Mouse (Mus musculus): ENCODE measurements around the gene Tspan9. TPM values are rescaled to one million over a fixed set of nuclear protein-coding genes. Genes with fewer than 3 reads are reported as not detected.
A peak's percentile ranks its signal among the peaks of the same experiment; 100 is the strongest.

Tspan9 gene
- polyA plus RNA-seq, 1 experiment = 107 TPM

- Histone ChIP-seq H3K27me3 (replicated peaks; ENCODE audit: control insufficient read depth, insufficient read depth, low read length) (no peaks in the 10 kb centered on the region), H3K4me3 (ENCODE audit: insufficient read depth, low read depth, low read length) (no peak overlapping the region), H3K36me3 (ENCODE audit: control insufficient read depth, insufficient read depth, low read length) (no peaks in the 10 kb centered on the region), H3K4me1 (ENCODE audit: control insufficient read depth, insufficient read depth, low read length) (no peaks in the 10 kb centered on the region), H3K27ac (ENCODE audit: insufficient read depth, low read depth, low read length) (no peak overlapping the region)
- DNase-seq = no peak
- 75% methylated on average over 2 of the region's 2 CpGs for WGBS
- TF ChIP-seq CTCF (conservative IDR thresholded peaks at IDR 0.05; ENCODE audit: insufficient read depth, insufficient read length, low read depth, low read length) = no peak
- no peak for TF ChIP-seq POLR2A (IDR thresholded peaks at IDR 0.05; ENCODE audit: low read depth, low read length)
Observed at GRCm38 (mm10) chr6:127999118-127999517, 144.3 kb downstream of the Tspan9 start.

GRCm38 (mm10) chr6:127996928-127997327 is 146.5 kb downstream of the Tspan9 start:
- Histone ChIP-seq H3K27ac (ENCODE audit: insufficient read depth, low read depth, low read length) (no peak overlapping the region), H3K4me1 (ENCODE audit: control insufficient read depth, insufficient read depth, low read length) (no peaks in the 10 kb centered on the region; the same call in 1 of the 2 replicates), H3K4me3 (ENCODE audit: insufficient read depth, low read depth, low read length) (no peak overlapping the region), H3K27me3 (replicated peaks; ENCODE audit: control insufficient read depth, insufficient read depth, low read length) (no peaks in the 10 kb centered on the region), H3K36me3 (ENCODE audit: control insufficient read depth, insufficient read depth, low read length) (no peaks in the 10 kb centered on the region)
- no peak for TF ChIP-seq CTCF (conservative IDR thresholded peaks at IDR 0.05; ENCODE audit: insufficient read depth, insufficient read length, low read depth, low read length)
- no peak for TF ChIP-seq POLR2A (IDR thresholded peaks at IDR 0.05; ENCODE audit: low read depth, low read length)
- DNase-seq = no peak
- WGBS = 86% methylated on average over 5 of the region's 5 CpGs

- Histone ChIP-seq H3K27ac (ENCODE audit: insufficient read depth, low read depth, low read length) (no peak overlapping the region), H3K36me3 (ENCODE audit: control insufficient read depth, insufficient read depth, low read length) (no peaks in the 10 kb centered on the region), H3K4me1 (ENCODE audit: control insufficient read depth, insufficient read depth, low read length) (no peaks in the 10 kb centered on the region; the same call in 1 of the 2 replicates), H3K27me3 (replicated peaks; ENCODE audit: control insufficient read depth, insufficient read depth, low read length) (no peaks in the 10 kb centered on the region), H3K4me3 (ENCODE audit: insufficient read depth, low read depth, low read length) (no peak overlapping the region)
- no peak for DNase-seq
- TF ChIP-seq CTCF (conservative IDR thresholded peaks at IDR 0.05; ENCODE audit: insufficient read depth, insufficient read length, low read depth, low read length) = no peak
- no peak for TF ChIP-seq POLR2A (IDR thresholded peaks at IDR 0.05; ENCODE audit: low read depth, low read length)
- 93% methylated on average over 8 of the region's 8 CpGs for WGBS
Observed at GRCm38 (mm10) chr6:127992993-127993392, 150.4 kb downstream of the Tspan9 start.

- no peaks in the 10 kb centered on the region for H3K27me3 ChIP-seq (replicated peaks; ENCODE audit: control insufficient read depth, insufficient read depth, low read length)
- H3K36me3 ChIP-seq (ENCODE audit: control insufficient read depth, insufficient read depth, low read length) = no peaks in the 10 kb centered on the region
- peak; percentile 23 for DNase-seq
- no peaks in the 10 kb centered on the region; the same call in 1 of the 2 replicates for H3K4me1 ChIP-seq (ENCODE audit: control insufficient read depth, insufficient read depth, low read length)
- no peak overlapping the region for H3K4me3 ChIP-seq (ENCODE audit: insufficient read depth, low read depth, low read length)
- TF ChIP-seq CTCF (conservative IDR thresholded peaks at IDR 0.05; ENCODE audit: insufficient read depth, insufficient read length, low read depth, low read length) (no peak), POLR2A (IDR thresholded peaks at IDR 0.05; ENCODE audit: low read depth, low read length) (no peak)
- WGBS = 61% methylated on average over 11 of the region's 11 CpGs
- H3K27ac ChIP-seq (ENCODE audit: insufficient read depth, low read depth, low read length) = no peak overlapping the region
Observed at GRCm38 (mm10) chr6:127991509-127992176, 151.8 kb downstream of the Tspan9 start.

GRCm38 (mm10) chr6:127989624-127990212 is 153.7 kb downstream of the Tspan9 start:
- TF ChIP-seq CTCF (conservative IDR thresholded peaks at IDR 0.05; ENCODE audit: insufficient read depth, insufficient read length, low read depth, low read length) (no peak), POLR2A (IDR thresholded peaks at IDR 0.05; ENCODE audit: low read depth, low read length) (no peak)
- peak; percentile 64 for DNase-seq
- Histone ChIP-seq H3K4me3 (ENCODE audit: insufficient read depth, low read depth, low read length) (no peak overlapping the region), H3K27ac (ENCODE audit: insufficient read depth, low read depth, low read length) (no peak overlapping the region), H3K4me1 (ENCODE audit: control insufficient read depth, insufficient read depth, low read length) (no peaks in the 10 kb centered on the region; the same call in 1 of the 2 replicates), H3K27me3 (replicated peaks; ENCODE audit: control insufficient read depth, insufficient read depth, low read length) (no peaks in the 10 kb centered on the region), H3K36me3 (ENCODE audit: control insufficient read depth, insufficient read depth, low read length) (no peaks in the 10 kb centered on the region)
- 54% methylated on average over 11 of the region's 11 CpGs for WGBS

- no peak for DNase-seq
- H3K36me3 ChIP-seq (ENCODE audit: control insufficient read depth, insufficient read depth, low read length) = no peaks in the 10 kb centered on the region
- no peaks in the 10 kb centered on the region; the same call in 1 of the 2 replicates for H3K4me1 ChIP-seq (ENCODE audit: control insufficient read depth, insufficient read depth, low read length)
- H3K27ac ChIP-seq (ENCODE audit: insufficient read depth, low read depth, low read length) = no peak overlapping the region
- 89% methylated on average over 12 of the region's 12 CpGs for WGBS
- H3K27me3 ChIP-seq (replicated peaks; ENCODE audit: control insufficient read depth, insufficient read depth, low read length) = no peaks in the 10 kb centered on the region
- no peak for TF ChIP-seq CTCF (conservative IDR thresholded peaks at IDR 0.05; ENCODE audit: insufficient read depth, insufficient read length, low read depth, low read length)
- TF ChIP-seq POLR2A (IDR thresholded peaks at IDR 0.05; ENCODE audit: low read depth, low read length) = no peak
- no peak overlapping the region for H3K4me3 ChIP-seq (ENCODE audit: insufficient read depth, low read depth, low read length)
Observed at GRCm38 (mm10) chr6:127988944-127989494, 154.4 kb downstream of the Tspan9 start.

GRCm38 (mm10) chr6:127987374-127987773 is 156.0 kb downstream of the Tspan9 start:
- no peak overlapping the region for H3K4me3 ChIP-seq (ENCODE audit: insufficient read depth, low read depth, low read length)
- 88% methylated on average over 14 of the region's 14 CpGs for WGBS
- no peak for DNase-seq
- H3K27me3 ChIP-seq (replicated peaks; ENCODE audit: control insufficient read depth, insufficient read depth, low read length) = no peaks in the 10 kb centered on the region
- TF ChIP-seq CTCF (conservative IDR thresholded peaks at IDR 0.05; ENCODE audit: insufficient read depth, insufficient read length, low read depth, low read length) (no peak), POLR2A (IDR thresholded peaks at IDR 0.05; ENCODE audit: low read depth, low read length) (no peak)
- H3K4me1 ChIP-seq (ENCODE audit: control insufficient read depth, insufficient read depth, low read length) = no peaks in the 10 kb centered on the region; the same call in 1 of the 2 replicates
- H3K27ac ChIP-seq (ENCODE audit: insufficient read depth, low read depth, low read length) = no peak overlapping the region
- no peaks in the 10 kb centered on the region for H3K36me3 ChIP-seq (ENCODE audit: control insufficient read depth, insufficient read depth, low read length)

Data from kidney, adult 2 months (tissue).